Mouse (Mus musculus) liver, embryonic 16.5 days (tissue): ENCODE data around the gene Hepacam. TPM values are rescaled to one million over a fixed set of nuclear protein-coding genes. Genes with fewer than 3 reads are reported as not detected.
A peak's percentile ranks its signal among the peaks of the same experiment; 100 is the strongest.

Experiments
- ATAC-seq: fragments of 200-750 bp; cut with Nextera tagmentation; 2 replicates; pipeline ENCODE4 v1.8.0; 2017; ENCODE audit warnings: low read depth, mild to moderate bottlenecking, moderate number of reproducible peaks, moderate library complexity
- H3K27ac ChIP-seq: fragments of 300-500 bp; sonication (generic); 2 replicates; pipeline ENCODE4 v1.5.1; 2014; ENCODE audit warnings: mild to moderate bottlenecking, low read length
- H3K27me3 ChIP-seq: fragments of 300-500 bp; sonication (generic); 2 replicates; pipeline ENCODE4 v1.6.1; 2014; ENCODE audit warnings: low read depth, low read length, mixed read lengths; ENCODE audit not compliant: control insufficient read depth, insufficient read depth
- H3K36me3 ChIP-seq: fragments of 300-500 bp; sonication (generic); 2 replicates; pipeline ENCODE4 v1.6.1; 2014; ENCODE audit warnings: mild to moderate bottlenecking; ENCODE audit not compliant: control insufficient read depth, insufficient read depth
- H3K4me1 ChIP-seq: fragments of 300-500 bp; sonication (generic); 2 replicates; pipeline ENCODE4 v1.6.1; 2014; ENCODE audit warnings: low read depth, low read length, mixed read lengths; ENCODE audit not compliant: control insufficient read depth
- H3K4me2 ChIP-seq: fragments of 300-500 bp; sonication (generic); 2 replicates; pipeline ENCODE4 v1.6.1; 2014; ENCODE audit warnings: low read depth, low read length, mixed read lengths
- H3K4me3 ChIP-seq: fragments of 300-500 bp; sonication (generic); 2 replicates; pipeline ENCODE4 v1.5.1; 2014; ENCODE audit warnings: low read depth, mild to moderate bottlenecking, low read length
- H3K9ac ChIP-seq: fragments of 300-500 bp; sonication (generic); 2 replicates; pipeline ENCODE4 v1.6.1; 2014; ENCODE audit warnings: low read depth, low read length
- H3K9me3 ChIP-seq: fragments of 300-500 bp; sonication (generic); replicated peaks from 2 replicates; pipeline ENCODE4 v1.6.1; 2016; ENCODE audit warnings: low read length; ENCODE audit not compliant: control insufficient read depth
- WGBS: fragments of 180-500 bp; shearing (Covaris S2); extraction: QIAGEN DNeasy Blood & Tissue Kit; methylation state at CpG from one replicate; pipeline ENCODE4 v1.1.7; 2014; ENCODE audit not compliant: insufficient replicate concordance; 5-methylcytosine and 5-hydroxymethylcytosine counted together
- polyA plus RNA-seq: library from polyadenylated mRNA; unstranded; fragments of >200 nt; fragmentation: Nextera tagmentation; extraction: Ambion mirVana; gene quantifications from 2 replicates; pipeline ENCODE4 v1.2.1, GENCODE M21; 2015

Gene Hepacam
- polyA plus RNA-seq, 1 experiment from 2014 or later = not detected

DNA sequence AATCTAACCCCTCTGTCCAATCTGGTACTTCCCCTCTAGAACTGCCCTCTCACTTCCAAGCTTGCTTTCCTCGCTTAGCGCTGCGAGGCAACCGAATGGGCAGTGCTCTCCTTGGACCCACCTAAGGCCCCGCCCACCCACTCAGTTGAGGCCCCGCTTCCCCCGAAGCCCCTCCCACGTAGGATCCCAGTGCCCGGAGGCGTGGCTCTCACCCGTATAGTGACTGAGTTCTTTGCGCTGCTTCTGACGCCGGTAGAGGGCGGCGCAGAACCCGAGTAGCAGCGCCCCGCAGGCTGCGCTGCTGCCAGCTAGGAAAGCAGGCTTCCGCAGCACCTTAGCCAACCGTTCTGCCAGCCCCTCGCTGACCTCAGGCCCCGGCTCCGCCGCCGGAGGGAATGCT is 53.5 kb downstream of the Hepacam start:
- Histone ChIP-seq H3K36me3 (no peaks in the 10 kb centered on the region), H3K9me3 (no peaks in the 10 kb centered on the region), H3K4me3 (peak overlapping the region; percentile 39), H3K4me1 (peaks cover 3% of the 10 kb centered on the region), H3K27me3 (no peaks in the 10 kb centered on the region), H3K4me2 (peak overlapping the region; percentile 62), H3K9ac (no peak overlapping the region), H3K27ac (no peak overlapping the region)
- under 1% methylated on average over 27 of the region's 27 CpGs for WGBS
- ATAC-seq = peak; percentile 85

DNA sequence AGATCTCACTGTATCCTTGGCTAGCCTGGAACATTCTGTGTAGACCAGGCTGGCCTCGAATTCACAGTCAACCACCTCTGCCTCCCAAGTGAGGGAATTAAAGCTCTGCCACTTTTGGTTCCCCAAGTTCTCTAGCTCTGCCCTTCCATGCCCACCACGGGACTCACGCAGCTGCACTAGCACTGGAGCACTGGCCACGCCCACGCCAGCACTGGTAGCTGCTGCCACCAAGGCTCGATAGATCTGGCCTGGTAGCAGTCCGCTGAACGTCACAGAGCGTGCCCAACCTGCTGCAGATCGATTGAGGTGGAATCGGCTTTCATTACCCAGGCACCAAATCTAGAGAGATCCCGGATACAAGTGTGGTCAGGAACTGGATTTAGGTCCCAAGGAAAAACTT is 54.1 kb downstream of the Hepacam start:
- no peak for ATAC-seq
- Histone ChIP-seq H3K27me3 (no peaks in the 10 kb centered on the region), H3K4me2 (peak overlapping the region; percentile 62), H3K27ac (no peak overlapping the region), H3K4me3 (peak overlapping the region; percentile 3; the same call in 1 of the 2 replicates), H3K4me1 (peaks cover 3% of the 10 kb centered on the region), H3K9me3 (no peaks in the 10 kb centered on the region), H3K9ac (no peak overlapping the region), H3K36me3 (no peaks in the 10 kb centered on the region)
- 20% methylated on average over 12 of the region's 12 CpGs for WGBS

DNA sequence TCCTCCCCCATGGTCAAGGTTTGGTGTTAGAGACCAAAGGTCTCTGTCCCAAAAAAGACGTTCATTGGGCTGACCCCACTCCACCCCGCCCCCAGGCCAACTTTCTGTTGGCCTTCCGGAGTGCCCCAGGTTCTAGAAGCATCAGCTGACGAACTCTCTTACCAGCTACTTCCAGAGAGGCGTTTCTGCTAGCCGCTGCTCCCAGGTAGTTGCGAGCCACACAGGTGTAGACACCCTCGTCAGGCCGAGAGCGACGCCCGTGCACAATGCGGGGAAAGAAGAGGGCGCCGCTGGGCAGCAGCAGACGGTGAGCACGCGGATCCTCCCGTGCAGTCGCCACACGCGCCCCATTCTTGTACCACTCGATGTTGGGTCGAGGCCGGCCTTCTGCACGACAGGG is 62.2 kb downstream of the Hepacam start:
- ATAC-seq = no peak

DNA sequence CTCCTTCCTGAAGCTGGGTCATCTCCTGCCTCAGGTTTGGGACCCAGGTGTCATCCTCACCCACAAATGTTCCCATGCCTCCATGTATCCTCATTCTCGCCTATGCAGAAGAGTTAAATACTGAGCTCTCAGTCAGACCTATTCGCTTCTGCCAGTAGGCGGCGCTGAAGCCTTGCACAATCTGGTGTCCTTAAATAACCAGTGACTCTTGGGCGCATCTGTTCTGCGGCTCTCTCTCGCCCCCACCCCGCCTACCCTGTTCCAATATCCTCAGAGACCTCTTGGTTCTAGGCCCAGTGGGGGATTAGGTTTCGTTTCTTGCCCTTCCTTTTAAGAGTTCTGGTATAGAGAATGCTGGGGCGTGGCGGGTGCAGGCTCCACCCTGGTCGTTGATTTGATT is 63.4 kb downstream of the Hepacam start:
- no peak overlapping the region for H3K27ac ChIP-seq
- H3K4me2 ChIP-seq = no peak overlapping the region
- no peaks in the 10 kb centered on the region; the same call in 1 of the 2 replicates for H3K4me1 ChIP-seq
- peaks cover 68% of the 10 kb centered on the region for H3K27me3 ChIP-seq
- H3K9me3 ChIP-seq = no peaks in the 10 kb centered on the region
- no peak overlapping the region for H3K9ac ChIP-seq
- ATAC-seq = no peak
- WGBS = 4% methylated on average over 12 of the region's 12 CpGs
- H3K36me3 ChIP-seq = no peaks in the 10 kb centered on the region
- no peak overlapping the region for H3K4me3 ChIP-seq

More for the DNA sequence above, 62.2 kb downstream of the Hepacam start:
- H3K27ac ChIP-seq = no peak overlapping the region
- no peaks in the 10 kb centered on the region for H3K36me3 ChIP-seq
- no peak overlapping the region for H3K9ac ChIP-seq
- H3K4me3 ChIP-seq = no peak overlapping the region
- peaks cover 57% of the 10 kb centered on the region for H3K27me3 ChIP-seq
- no peaks in the 10 kb centered on the region for H3K9me3 ChIP-seq
- 17% methylated on average over 26 of the region's 26 CpGs for WGBS
- H3K4me1 ChIP-seq = no peaks in the 10 kb centered on the region; the same call in 1 of the 2 replicates
- H3K4me2 ChIP-seq = no peak overlapping the region

DNA sequence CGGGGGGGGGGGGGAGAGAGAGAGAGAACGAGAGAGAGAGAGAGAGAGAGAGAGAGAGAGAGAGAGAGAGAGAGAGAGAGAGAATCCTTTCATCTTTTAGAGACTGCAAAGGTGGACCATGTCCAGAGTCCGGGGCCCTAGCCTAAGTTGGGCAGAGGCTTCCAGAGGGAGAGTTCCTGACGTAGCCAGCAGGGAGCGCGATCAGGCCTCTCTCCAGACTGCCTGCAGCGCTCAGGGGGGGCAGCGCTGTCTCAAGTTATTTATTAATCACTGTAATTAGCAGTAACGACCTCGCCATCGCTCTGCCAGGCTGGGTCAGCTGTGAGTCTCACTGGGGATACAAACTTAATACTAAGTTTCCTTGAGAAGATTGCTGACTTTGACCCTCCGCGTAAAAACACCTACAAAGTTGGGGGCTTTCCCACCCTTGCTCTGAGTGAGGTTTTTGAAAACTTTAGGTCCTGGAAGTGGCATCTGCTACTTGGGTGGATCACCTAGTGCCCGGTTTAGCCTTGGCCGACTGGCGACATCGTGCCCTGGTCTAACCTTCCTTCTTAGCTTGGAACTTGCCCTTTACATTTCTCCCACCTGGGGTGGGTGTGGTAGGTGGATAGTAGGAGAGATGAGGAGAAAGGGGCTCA is 65.0 kb downstream of the Hepacam start:
- peaks cover 74% of the 10 kb centered on the region for H3K27me3 ChIP-seq
- ATAC-seq = no peak

DNA sequence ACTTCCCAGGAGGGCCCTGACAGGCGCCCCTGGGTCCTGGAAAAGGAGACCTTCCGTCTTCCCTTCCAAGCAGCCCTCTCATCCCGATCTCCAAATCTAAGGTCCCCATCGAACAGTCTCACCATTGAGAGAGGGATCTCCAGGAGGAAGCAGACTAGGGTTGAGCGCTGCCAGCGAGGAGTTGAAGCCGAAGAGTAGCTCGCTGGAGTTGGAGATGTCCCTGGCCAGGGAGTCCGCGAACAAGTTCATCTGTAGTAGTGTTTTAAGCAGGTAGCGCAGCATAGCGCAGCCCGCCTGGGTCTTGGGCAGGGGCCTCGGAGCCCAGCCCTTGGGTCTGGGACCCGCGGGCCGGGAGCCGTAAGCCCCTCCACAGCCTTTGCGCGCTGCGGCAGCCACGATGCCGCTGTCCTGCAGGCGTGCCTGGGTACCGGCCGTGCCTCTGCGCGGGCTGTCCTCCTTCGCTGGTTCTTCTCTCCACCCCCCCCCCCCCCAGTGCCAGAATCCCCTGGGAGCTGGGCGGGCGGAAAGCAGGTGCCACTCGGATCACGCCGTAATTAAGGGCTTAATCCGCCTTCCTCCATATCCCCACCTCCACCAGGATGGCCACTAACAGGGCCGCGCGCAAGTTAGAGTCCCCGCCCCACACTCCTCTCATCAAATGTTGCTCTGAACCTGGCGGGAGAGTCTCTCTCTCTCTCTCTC is 65.7 kb downstream of the Hepacam start, which contains the start of gene Robo3:
TSS of gene Robo3 (minus strand) at position 527 of the 702 bp plus-strand sequence.
- H3K4me2 ChIP-seq = no peak within 1 kb of the TSS
- under 1% methylated on average over 40 of the region's 40 CpGs for WGBS
- no peaks in the 10 kb centered on the region for H3K9me3 ChIP-seq
- peaks cover 72% of the 10 kb centered on the region for H3K27me3 ChIP-seq
- no peak within 1 kb of the TSS for H3K4me3 ChIP-seq
- no peaks in the 10 kb centered on the region for H3K36me3 ChIP-seq
- no peak within 1 kb of the TSS for H3K27ac ChIP-seq
- ATAC-seq = no peak
- H3K9ac ChIP-seq = no peak within 1 kb of the TSS
- H3K4me1 ChIP-seq = no peaks in the 10 kb centered on the region; the same call in 1 of the 2 replicates

More for the DNA sequence above, 65.0 kb downstream of the Hepacam start:
- Histone ChIP-seq H3K9me3 (no peaks in the 10 kb centered on the region), H3K9ac (no peak overlapping the region), H3K4me2 (no peak overlapping the region), H3K27ac (no peak overlapping the region), H3K36me3 (no peaks in the 10 kb centered on the region), H3K4me3 (no peak overlapping the region), H3K4me1 (no peaks in the 10 kb centered on the region; the same call in 1 of the 2 replicates)
- WGBS = under 1% methylated on average over 16 of the region's 17 CpGs

DNA sequence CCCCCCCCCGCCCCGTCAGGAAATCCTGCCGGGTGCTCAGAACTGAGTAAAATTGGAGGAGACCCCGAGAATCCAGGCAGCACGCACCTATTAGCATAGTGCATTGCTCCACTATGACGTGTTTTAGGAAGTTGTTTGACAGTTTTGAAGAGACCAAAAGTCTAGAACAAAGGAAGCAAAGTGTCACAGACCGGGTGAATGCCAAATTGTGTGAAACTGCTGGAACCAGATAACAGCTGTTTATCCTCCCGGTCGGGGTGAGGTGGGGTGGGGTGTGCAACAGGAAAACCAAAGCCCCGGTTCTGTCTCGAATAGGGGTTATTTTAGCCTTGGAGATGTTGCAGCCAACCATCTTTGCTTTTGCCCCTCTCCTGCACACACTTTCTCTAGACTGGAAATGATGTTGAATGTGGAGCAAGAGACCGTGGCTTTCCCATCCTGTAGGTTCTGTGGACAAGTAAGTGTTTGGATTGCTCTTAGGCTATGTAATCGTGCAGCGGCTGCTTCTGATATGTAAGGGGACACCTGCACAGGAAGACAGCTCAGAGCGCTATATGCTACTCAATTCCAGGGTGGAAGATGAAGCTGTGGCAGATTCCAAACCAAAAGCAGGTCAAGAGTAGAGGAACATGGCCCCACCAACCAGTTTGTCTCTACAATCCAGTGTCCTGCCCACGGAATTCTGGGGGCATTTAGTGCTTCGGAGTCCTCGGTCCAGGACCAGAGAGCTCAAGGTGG is 66.8 kb downstream of the Hepacam start:
- H3K27ac ChIP-seq = no peak overlapping the region
- H3K36me3 ChIP-seq = no peaks in the 10 kb centered on the region
- peaks cover 69% of the 10 kb centered on the region for H3K27me3 ChIP-seq
- H3K4me1 ChIP-seq = no peaks in the 10 kb centered on the region; the same call in 1 of the 2 replicates
- no peak overlapping the region for H3K9ac ChIP-seq
- no peak overlapping the region for H3K4me2 ChIP-seq
- under 1% methylated on average over 18 of the region's 18 CpGs for WGBS
- no peaks in the 10 kb centered on the region for H3K9me3 ChIP-seq
- no peak overlapping the region for H3K4me3 ChIP-seq
- ATAC-seq = no peak

DNA sequence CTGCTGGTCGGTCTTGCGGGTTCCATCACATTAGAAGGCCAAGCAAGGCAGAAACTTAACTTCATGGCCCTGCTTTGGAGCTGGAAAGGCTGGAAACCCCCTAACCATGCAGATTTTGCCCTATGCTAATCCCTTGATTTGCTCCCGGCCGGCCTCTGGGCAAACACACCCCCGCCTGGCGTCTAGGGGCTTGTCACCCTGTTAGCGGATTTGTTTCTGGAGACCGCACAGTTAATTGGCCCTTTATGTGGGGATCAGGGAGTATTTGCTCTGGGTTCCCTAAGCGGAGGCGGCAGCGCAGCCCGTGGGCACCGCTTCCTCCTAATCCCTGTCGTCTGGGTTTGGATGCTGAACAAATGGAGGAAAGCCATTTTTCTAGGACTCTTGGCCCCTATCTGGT is 67.8 kb downstream of the Hepacam start:
- no peak for ATAC-seq
- no peaks in the 10 kb centered on the region for H3K9me3 ChIP-seq
- no peaks in the 10 kb centered on the region for H3K36me3 ChIP-seq
- no peak overlapping the region for H3K9ac ChIP-seq
- 4% methylated on average over 14 of the region's 14 CpGs for WGBS
- peaks cover 60% of the 10 kb centered on the region for H3K27me3 ChIP-seq
- H3K4me3 ChIP-seq = no peak overlapping the region
- no peak overlapping the region for H3K27ac ChIP-seq
- H3K4me2 ChIP-seq = no peak overlapping the region
- H3K4me1 ChIP-seq = no peaks in the 10 kb centered on the region; the same call in 1 of the 2 replicates
